Mouse (Mus musculus): ENCODE measurements around the gene Blvrb.

Gene Blvrb

GRCm38 (mm10) chr7:27449256-27449862, 1.6 kb downstream of the Blvrb start:
- DNase-seq, result peak; percentile 72

GRCm38 (mm10) chr7:27451359-27451758, 3.6 kb downstream of the Blvrb start:
- no peak for DNase-seq

- DNase-seq, result no peak
These were observed 4.5 kb downstream of the Blvrb start for GRCm38 (mm10) chr7:27452206-27452770.

- DNase-seq, result no peak
These were observed 6.8 kb downstream of the Blvrb start for GRCm38 (mm10) chr7:27454461-27455121.

- no peak for DNase-seq
These were observed 7.5 kb downstream of the Blvrb start for GRCm38 (mm10) chr7:27455273-27455672.

- DNase-seq, result no peak
These were observed 10.8 kb downstream of the Blvrb start for GRCm38 (mm10) chr7:27458614-27459013.

- DNase-seq, result no peak
These were observed 11.9 kb downstream of the Blvrb start for GRCm38 (mm10) chr7:27459640-27460039.

GRCm38 (mm10) chr7:27460477-27460876, 12.7 kb downstream of the Blvrb start:
- no peak for DNase-seq

GRCm38 (mm10) chr7:27467648-27468047, 19.9 kb downstream of the Blvrb start:
- DNase-seq, result peak; percentile 25

- peak; percentile 20 for DNase-seq
These were observed 23.8 kb downstream of the Blvrb start for GRCm38 (mm10) chr7:27471390-27472120.

- peak; percentile 39 for DNase-seq
These were observed 24.8 kb downstream of the Blvrb start for GRCm38 (mm10) chr7:27472596-27472995.

- peak; percentile 100 for DNase-seq
These were observed 25.5 kb downstream of the Blvrb start, which contains the start of gene Sertad3 for GRCm38 (mm10) chr7:27473156-27473834. Gene Sertad3, plus strand, starts transcription at chr7:27473768.

- DNase-seq, result no peak
These were observed 26.2 kb downstream of the Blvrb start for GRCm38 (mm10) chr7:27473835-27474489.

- DNase-seq, result peak; percentile 95
These were observed 26.7 kb downstream of the Blvrb start for GRCm38 (mm10) chr7:27474490-27474954.

GRCm38 (mm10) chr7:27475596-27475995, 27.8 kb downstream of the Blvrb start:
- DNase-seq, result peak; percentile 37

- no peak for DNase-seq
These were observed 28.4 kb downstream of the Blvrb start for GRCm38 (mm10) chr7:27476098-27476635.

GRCm38 (mm10) chr7:27478561-27478960, 30.8 kb downstream of the Blvrb start:
- DNase-seq, result no peak

GRCm38 (mm10) chr7:27479750-27480149, 32.0 kb downstream of the Blvrb start:
- no peak for DNase-seq

GRCm38 (mm10) chr7:27480506-27480905, 32.7 kb downstream of the Blvrb start:
- no peak for DNase-seq

GRCm38 (mm10) chr7:27480927-27481626, 33.3 kb downstream of the Blvrb start:
- DNase-seq, result peak; percentile 35

GRCm38 (mm10) chr7:27481627-27481969, 33.8 kb downstream of the Blvrb start:
- DNase-seq, result peak; percentile 76
